Mouse (Mus musculus) urinary bladder, postnatal 4 days (tissue): ENCODE data around the gene Sdr39u1.

Experiments
- DNase-seq, 2 experiments: peaks; one replicate each; pipeline ENCODE4 v3.0.0; 2021 to 2022; ENCODE audit warnings: low spot score in 2 of 2

Gene Sdr39u1

DNA sequence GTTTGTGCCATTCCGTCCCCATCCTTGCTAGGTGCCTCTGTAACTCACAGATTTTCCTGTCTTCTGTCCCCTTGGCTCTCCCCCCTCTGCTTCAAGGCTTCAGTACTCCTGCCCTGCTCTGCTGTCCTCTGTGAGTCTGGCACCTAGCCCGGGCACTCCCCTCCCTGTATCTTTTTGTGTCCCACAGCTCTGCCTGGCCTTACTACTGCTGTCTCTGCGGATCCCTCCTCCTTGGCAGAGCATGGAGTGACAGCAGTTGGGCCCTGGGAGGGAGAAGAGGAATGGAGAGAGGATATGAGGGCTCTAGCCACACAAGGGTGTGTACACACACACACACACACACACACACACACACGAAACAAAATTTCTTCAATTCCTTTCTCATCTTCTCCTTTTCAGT, 15.9 kb downstream of the Sdr39u1 start, which contains the start of gene Cbln3:
TSS of gene Cbln3 (minus strand) at position 227 of the 400 bp plus-strand sequence.
- DNase-seq: peak; percentile 68 to 77

DNA sequence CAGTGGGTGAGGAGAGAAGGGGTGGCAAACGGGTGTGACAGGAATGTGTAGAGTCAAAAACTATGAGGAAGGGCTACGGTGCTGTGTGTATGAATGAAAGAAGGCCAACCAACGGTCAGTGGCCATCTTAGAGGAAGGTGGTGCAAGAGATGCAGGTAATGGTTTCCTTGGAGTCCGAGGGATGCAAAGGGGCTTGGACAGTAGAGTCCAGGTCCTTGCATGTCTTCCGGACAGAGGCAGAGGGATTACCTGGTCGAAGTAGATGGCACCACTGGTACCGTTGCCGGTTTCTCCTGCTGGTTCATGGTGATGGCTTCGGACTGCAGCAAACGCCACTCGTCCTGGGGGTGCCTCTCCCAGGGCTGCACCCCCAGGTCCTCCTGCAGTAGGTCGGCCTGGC, 16.4 kb downstream of the Sdr39u1 start:
- no peak for DNase-seq

DNA sequence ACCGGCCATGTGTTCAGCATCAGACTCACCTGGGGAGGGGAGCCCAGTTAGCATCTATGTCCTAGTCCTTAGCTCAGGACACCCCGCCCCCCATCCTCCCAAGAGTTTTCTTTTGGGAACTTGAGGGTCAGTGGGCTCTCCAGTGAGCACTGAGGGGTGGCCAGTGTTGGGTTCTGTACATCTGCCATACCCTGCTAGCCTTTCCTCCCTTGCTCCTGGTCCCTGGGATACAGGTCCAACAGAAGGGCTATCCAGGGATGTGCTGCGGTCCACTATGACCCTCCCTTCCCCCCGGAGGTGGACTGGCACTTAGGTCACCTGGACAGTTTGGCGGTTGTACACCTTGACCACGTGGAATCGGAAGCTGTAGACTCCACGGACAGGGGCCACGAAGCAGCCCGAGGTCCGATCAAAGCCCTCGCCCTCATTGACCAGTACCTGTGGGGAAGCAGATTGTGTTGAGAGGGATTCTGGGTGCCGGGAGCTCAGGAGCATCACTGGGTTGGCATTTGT, 16.9 kb downstream of the Sdr39u1 start:
- DNase-seq: no peak

DNA sequence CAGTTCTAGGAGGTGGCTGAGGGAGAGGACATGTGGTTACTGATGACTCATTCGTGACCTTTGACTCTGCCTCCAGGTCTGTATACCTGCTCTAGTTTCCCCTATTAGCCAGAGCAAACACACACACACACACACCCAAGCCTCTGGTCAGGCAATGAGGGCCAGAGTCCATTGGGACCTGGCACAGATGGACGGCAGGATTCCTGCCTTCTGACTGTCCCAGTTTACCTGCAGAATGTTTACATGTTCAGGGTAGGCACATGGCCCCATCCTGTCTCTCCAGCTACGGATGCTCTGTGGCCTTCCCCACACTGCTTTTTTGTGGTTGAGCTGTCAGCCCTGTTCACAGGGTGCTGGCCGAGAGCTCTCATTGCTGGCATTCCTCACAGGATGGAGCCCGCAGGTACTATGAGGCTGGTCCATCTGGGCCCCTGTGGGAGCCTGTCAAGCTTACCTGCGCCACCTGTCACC, 17.9 kb downstream of the Sdr39u1 start:
- DNase-seq: no peak

DNA sequence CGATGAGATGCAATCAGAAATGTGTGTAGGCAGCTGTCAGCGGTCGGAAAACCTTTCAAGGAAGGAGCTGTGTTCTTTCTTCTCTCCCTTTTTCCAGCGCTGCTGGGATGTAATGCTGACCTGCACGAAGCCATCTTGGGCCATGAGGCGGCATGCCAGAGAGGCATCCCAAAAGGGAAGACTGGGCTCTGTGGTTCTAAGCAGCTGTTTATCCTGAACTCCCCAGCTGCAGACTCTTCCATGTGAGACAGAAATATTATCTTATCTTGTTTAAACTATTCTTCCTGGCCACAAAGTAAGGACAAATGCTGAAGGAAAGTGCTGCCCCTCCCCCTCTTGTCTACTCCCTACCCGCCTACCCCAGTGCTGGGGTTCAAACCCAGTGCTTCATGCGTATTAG, 19.1 kb downstream of the Sdr39u1 start:
- no peak for DNase-seq

DNA sequence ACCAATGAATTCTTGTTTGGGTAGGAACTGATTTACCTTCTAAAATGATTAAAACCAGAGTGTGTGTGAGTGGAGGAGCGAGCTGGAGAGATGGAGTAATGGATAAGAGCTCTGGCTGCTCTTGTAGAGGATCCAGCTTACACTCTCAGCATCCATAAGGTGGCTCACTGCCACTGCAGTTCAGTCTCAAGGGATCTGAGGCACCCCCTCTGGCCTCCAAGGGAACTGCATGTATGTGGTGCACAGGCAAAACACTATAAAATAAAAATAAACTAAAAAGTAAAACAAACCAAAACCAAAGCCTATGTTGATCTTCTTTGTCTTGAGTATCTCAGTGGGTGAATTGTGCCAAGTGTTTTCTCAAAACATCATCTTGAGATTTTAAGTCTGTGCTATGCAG, 20.5 kb downstream of the Sdr39u1 start:
- DNase-seq: peak; percentile 69 to 82

DNA sequence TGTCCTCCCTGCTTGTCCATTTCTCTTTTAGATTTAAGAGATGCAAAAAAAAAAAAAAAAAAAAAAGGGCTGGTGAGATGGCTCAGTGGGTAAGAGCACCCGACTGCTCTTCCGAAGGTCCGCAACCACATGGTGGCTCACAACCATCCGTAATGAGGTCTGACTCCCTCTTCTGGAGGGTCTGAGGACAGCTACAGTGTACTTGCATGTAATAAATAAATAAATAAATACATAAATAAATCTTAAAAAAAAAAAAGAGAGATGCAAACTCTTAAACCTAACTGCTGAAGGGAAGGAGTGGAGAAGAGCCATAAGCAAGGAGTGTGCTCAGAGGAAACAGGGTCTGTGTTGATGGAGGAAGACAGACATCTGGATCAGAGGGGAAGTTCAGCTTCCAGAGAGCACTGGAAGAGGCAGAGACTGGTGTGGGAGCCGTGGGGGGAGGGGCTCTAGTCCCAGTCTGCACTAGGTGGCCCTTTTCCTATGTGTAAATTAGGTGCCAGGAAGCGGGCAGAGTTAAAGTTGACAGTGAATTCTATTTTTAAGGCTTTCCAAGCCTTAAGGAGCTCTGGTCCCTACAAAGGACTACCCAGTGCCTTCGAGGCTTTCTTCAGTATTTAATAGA, 21.7 kb downstream of the Sdr39u1 start:
- no peak for DNase-seq

DNA sequence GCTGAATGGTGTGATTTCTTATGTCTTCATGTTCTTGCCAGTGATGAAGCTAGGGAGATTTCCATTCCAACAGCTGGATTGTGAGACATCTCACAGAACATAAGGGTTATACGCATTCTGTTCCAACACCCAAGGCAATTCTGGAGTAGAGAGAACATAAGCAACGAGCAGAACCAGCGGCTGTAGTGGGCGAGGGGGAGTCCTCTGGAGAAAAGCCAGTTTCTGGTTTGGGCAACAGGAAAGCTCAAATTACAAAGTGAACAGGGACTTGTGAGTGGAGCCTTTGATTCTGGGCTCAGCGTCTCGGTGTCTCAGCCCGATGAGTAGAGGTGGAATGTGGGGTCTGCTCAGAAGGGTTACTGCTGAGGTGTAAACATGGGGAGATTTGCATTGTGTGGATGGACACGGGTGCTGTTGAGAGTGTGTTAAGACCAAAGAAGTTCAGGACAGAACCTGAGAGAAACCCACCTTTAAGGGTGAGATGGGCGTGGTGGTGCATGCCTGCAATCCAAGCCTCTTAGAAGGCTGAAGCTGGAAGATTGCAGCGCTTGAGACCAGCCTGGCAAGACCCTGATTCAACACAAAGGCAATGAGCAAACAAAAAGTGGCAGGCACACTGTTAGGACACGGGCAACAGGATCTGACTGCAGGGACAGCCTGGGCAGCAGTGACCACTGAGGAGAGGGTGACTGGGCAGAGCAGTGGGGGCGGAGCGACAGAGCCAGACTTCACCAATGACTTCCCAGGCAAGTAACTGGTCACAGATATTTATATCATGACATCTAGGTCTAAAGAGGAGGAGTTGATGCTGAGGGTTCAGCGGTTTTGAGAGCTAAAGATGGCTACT, 22.4 kb downstream of the Sdr39u1 start:
- DNase-seq: no peak

DNA sequence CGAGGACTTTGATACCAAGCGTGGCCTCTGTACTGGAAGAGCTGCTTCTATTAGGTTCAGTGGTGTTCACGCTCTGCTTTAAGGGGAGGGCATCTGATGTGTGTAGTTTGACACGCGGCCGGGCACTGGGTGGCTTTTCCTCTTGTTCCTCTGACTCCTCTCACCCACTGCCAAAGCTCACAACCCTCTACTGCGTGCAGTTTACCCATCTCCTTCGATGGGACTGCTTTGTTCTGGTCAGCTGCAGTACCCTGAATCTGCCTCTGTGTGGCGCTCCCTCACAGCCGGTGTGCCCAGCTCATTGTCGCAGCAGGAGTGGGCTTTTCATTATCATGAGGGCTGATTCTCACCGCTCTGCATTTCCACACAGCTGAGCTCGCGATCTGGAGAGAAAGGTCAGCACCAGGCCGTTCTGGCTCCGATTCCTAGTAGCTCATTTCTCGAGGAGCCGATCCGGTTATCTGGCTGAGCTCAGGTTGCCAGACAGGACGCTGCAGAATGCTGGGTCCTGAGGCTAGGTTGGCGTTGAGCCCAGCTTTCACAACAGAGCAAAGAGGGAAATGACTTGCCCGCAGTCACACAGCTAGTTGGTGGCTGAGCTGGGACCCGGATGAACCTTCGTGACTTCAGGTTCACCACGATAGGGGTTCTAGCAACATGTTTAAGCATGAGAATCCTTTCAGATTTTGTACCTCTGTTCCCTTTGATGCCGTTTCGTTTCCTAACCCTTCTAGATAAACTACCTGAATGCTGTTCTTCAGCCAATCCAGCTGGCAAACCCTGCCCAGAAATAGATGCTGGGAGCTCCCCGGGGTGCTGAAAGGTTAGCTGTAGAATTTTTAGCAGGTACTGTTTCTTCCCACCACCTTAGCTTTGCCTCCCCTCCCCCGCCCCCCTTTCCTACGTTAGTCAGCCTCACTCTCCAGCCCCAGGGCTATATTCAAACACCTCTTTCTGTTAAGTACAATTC, 26.1 kb downstream of the Sdr39u1 start:
- DNase-seq: peak; percentile 70 to 84

DNA sequence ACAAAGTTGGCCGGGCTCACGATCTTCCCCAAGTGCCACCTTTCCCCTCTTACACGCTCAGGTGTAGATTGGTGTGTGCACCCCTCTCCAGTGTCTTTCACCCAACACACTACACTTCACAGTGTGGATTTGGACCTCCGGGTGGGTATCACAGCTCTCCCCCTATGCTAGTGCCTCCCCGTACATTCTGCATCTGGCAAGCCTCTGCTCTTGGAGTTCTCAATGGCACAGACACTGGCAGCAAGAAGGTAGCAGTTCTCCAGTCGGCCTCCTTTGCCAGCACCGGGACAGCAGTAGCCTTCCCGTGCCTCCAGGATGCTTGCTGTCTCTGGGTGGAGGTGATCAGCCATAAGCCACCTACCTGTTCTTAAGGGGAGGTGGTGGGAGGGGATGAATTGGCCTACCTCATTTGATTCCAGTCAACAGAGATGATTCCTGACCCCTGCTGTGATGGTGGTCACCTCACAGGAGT, 26.8 kb downstream of the Sdr39u1 start:
- DNase-seq: no peak

DNA sequence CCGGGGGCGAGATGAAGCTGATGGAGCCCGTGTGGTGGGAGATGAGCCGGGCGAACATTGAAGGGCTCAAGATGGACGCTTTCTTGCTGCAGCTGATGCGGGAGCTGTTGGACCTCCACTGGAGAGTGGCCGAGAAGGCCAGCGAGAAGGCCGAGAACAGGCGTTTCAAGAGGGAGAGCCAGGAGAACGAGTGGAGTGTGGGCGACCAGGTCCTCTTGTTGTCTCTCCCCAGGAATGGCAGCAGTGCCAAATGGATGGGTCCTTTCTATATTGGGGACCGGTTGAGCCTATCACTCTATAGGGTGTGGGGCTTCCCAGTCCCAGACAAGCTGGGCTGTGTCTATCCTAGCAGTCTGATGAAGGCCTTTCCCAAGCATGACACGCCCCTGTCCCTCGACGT, 27.5 kb downstream of the Sdr39u1 start:
- no peak for DNase-seq

DNA sequence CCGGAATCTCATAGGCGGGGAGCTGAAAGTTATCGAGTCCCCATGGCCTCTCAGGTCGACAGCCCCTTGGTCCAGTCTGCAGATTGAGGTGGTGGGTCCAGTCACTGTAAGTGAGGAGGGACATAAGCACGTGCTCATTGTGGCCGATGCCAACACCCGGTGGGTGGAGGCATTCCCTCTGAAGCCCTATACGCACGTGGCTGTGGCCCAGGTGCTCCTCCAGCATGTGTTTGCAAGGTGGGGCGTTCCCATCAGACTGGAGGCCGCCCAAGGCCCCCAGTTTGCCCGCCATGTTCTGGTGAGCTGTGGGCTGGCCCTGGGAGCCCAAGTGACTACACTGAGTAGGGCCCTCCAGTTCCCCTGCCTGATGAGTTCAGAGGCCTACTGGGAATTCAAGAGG, 28.1 kb downstream of the Sdr39u1 start:
- no peak for DNase-seq

DNA sequence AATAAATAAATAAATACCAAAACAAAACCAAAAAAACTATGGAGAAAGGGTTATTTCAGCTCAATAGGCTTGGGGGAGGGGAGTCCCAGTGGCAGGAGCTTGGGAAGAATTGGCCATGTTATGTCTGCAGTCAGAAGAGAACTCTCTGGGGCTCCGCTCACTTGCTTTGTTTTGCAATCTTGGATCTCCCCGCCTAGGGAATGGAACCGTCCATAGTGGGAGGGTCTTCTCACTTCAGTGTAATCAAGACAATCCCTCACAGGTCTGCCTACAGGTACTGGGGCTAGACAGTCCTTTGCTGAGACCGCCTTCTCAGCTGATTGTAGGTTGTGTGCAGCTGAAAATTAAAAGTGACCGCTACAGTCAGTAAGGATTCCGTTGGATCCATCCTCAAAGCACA, 30.6 kb downstream of the Sdr39u1 start:
- no peak for DNase-seq

DNA sequence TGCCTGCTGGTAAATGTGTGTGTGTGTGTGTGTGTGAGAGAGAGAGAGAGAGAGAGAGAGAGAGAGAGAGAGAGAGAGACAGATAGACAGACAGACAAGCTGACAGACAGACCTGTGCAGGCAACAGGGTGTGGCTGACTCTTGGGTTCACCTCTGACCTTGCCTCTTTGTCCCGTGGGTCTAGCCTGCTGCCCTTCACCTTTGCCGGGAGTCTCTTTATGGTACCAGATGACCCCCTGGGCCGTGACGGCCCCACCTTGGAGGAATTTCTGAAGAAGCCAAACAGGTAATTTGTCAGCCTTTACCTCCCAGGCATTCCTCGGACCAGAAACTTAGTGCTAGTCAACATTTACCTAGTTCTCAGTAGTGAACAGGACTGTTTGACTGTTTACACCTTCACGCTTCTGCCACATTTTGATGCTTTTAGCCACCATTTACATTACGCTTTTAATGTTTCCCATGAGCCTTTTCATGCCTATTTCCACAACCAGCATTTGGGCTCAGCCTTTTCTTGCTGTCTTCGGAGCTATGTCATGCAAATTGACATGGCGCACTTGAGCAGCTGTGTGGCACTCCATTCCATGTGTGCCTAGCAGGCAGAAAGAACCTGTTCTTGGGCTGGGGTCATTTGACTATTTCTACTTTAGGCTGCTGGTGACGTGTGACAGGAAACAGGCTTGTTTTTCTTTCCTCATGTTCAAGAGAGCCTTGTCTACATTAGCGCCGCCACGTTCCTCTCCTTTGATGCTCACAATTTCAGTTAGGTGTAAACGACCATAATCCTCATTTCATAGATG, 31.7 kb downstream of the Sdr39u1 start:
- no peak for DNase-seq

DNA sequence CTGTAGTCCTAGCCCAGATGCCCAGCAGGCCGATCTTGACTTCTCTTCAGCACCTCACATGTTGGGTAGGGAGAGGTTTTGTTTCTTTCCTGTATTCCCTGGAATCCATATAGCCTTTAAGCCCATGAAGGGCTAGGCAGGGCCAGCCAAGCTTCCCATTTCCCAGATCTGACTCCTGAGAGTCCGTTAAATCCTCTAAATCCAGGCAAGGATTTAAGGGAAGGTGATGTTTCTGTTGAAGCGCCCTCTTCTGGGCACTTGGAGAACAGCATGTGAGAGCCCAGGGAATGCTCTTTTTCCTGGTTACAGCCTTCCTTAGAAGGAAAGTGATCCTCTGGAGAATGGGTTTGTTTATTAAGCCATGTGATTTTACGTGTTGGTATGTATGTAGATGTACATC, 33.1 kb downstream of the Sdr39u1 start:
- DNase-seq: no peak

DNA sequence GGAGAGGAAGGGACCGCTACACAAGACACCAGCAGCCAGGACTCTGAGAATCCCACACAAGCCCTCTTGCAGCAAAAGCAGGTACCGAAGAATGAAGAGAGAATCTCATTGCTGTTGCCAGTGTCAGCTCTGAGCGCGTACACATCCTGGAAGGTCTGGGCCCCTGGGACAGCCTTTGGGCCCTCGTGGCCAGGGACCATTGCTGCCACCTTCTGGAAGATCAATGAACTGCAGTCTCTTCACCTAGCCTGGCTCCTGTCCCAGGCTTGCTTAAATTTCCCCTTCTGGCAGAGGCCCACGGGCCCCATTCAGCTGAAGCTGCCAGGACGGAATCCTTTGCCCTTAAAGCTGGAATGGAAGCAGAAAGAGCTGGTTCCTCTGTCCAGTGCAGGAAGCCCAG, 36.3 kb downstream of the Sdr39u1 start:
- DNase-seq: peak; percentile 65 to 83

DNA sequence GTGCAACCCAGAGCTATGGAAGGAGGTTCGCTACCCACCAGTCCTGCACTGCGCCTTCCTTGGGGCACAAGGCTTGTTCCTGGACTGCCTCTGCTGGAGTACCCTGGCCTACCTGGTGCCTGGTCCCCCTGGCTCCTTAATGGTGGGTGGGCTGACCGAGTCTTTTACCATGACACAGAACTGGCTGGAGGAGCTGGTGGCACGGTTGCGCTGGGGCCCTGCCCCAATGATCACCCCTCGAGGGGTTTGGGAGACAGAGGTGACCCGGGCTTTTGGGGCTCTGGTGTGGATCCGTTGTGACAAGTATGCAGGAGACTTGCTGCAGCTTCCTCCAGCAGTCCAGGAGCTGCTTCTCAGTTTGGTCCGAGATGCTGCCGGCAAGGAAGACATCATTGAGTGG, 37.1 kb downstream of the Sdr39u1 start:
- DNase-seq: no peak

DNA sequence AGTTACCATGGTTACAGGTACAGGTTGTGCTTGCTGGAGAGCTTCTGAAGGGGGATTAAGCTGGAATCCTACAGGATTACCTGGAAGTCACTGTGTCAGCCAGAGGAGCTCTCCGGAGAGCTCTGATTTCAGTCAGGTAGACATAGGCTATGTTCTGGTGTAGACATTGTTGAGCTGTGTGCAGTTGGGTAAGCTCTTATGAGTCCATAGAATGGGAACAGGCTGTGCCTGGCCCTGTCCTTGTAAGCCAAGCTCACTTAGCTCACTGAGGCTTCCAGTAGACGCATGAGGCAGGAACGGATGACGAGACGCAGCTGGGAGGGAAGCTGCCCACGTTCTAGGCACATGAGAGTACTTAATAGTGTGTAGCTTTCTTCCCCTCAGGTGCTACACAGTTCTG, 37.9 kb downstream of the Sdr39u1 start:
- no peak for DNase-seq

DNA sequence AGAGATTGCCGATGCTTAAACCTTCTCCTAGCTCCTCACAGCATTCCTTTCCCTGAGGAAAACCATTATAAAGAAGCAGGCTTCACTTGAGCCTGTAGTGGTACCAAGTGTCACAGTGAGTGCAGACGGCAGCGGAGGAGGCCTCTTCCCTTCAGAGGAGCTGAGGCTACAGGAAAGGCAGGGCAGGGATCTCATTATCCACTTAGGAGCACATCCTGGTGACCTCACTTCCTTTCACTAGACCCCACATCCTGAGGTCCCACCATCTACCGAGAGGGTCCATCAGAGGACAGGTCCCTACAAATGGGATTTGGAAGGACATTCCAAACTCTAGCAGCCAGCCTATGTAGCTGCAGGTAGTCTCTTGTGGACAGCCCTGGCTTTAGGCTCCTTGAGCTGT, 42.5 kb downstream of the Sdr39u1 start:
- no peak for DNase-seq

DNA sequence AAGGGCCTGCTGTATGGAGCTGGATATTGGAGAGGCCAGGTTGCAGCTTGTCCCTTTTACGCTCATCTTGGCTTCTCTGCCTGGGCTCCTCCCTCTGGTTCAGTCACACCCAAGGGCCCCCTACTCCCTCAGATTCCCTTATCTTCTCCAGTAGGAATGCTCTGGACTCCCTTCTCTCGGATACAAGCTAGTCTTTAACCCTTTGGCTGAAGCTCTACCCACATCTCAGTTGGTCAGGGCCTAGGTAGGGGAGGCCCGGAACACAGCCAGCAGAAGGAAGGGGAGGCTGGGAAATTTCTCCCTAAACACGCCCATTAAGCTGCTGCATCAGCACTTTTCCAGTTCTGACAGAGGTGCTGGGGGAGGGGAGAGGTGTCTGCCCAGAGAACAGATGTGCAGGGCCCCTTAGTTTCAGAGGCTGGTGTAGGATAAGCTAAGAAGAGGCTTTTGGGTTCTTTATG, 45.0 kb downstream of the Sdr39u1 start:
- peak; percentile 53 to 59 for DNase-seq
